Mouse (Mus musculus) intestine, embryonic 16.5 days (tissue): Measurements from ENCODE around the gene Fblim1. TPM values are rescaled to one million over a fixed set of nuclear protein-coding genes. Genes with fewer than 3 reads are reported as not detected.

ENCODE experiments used
- ATAC-seq: fragments of 200-750 bp; cut with Nextera tagmentation; 2 replicates; pipeline ENCODE4 v1.8.0; 2017; ENCODE audit warnings: moderate TSS enrichment, moderate library complexity
- H3K27ac ChIP-seq: fragments of 300-500 bp; sonication (generic); 2 replicates; pipeline ENCODE4 v1.5.1; 2014; ENCODE audit warnings: mild to moderate bottlenecking, low read length
- H3K27me3 ChIP-seq: fragments of 300-500 bp; sonication (generic); replicated peaks from 2 replicates; pipeline ENCODE4 v1.6.1; 2014; ENCODE audit warnings: low read length, control low read depth, mixed read lengths; ENCODE audit not compliant: control insufficient read depth, insufficient read depth
- H3K36me3 ChIP-seq: fragments of 300-500 bp; sonication (generic); 2 replicates; pipeline ENCODE4 v1.6.1; 2014; ENCODE audit warnings: low read length, control low read depth; ENCODE audit not compliant: control insufficient read depth, insufficient read depth
- H3K4me1 ChIP-seq: fragments of 300-500 bp; sonication (generic); 2 replicates; pipeline ENCODE4 v1.6.1; 2014; ENCODE audit warnings: low read length, control low read depth, mixed read lengths; ENCODE audit not compliant: control insufficient read depth, insufficient read depth
- H3K4me2 ChIP-seq: fragments of 300-500 bp; sonication (generic); 2 replicates; pipeline ENCODE4 v1.6.1; 2014; ENCODE audit warnings: low read depth, low read length, control low read depth
- H3K4me3 ChIP-seq: fragments of 300-500 bp; sonication (generic); 2 replicates; pipeline ENCODE4 v1.5.1; 2014; ENCODE audit warnings: mild to moderate bottlenecking, low read length
- H3K9ac ChIP-seq: fragments of 300-500 bp; sonication (generic); 2 replicates; pipeline ENCODE4 v1.6.1; 2014; ENCODE audit warnings: low read depth, low read length
- H3K9me3 ChIP-seq: fragments of 300-500 bp; sonication (generic); 2 replicates; pipeline ENCODE4 v1.6.1; 2016; ENCODE audit warnings: low read length, control low read depth; ENCODE audit not compliant: control insufficient read depth
- WGBS: fragments of 180-500 bp; shearing (Covaris S2); extraction: QIAGEN DNeasy Blood & Tissue Kit; methylation state at CpG from one replicate; pipeline ENCODE4 v1.1.7; 2014; 5-methylcytosine and 5-hydroxymethylcytosine counted together
- polyA plus RNA-seq: library from polyadenylated mRNA; unstranded; fragments of >200 nt; fragmentation: Nextera tagmentation; extraction: Ambion mirVana; gene quantifications from 2 replicates; pipeline ENCODE4 v1.2.1, GENCODE M21; 2015

Gene Fblim1
- 63.8 and 66.2 TPM in 2 replicates for polyA plus RNA-seq

- H3K9ac ChIP-seq: no peak within 1 kb of the TSS
- WGBS: 79% methylated on average over 11 of the region's 11 CpGs
- no peak for ATAC-seq
- no peak within 1 kb of the TSS for H3K4me2 ChIP-seq
- no peaks in the 10 kb centered on the region for H3K36me3 ChIP-seq
- peaks cover 14% of the 10 kb centered on the region for H3K4me1 ChIP-seq
- no peaks in the 10 kb centered on the region for H3K9me3 ChIP-seq
- H3K4me3 ChIP-seq: no peak within 1 kb of the TSS
- 0 out of 2 replicates have a peak within 1 kb of the TSS, but pooled peaks have one; percentile 70 for H3K27ac ChIP-seq
- no peaks in the 10 kb centered on the region for H3K27me3 ChIP-seq
Observed at GRCm38 (mm10) chr4:141605861-141606260, at the start of gene Fblim1. Fblim1 (minus strand) TSS chr4:141606096.

- Histone ChIP-seq H3K9ac (no peak overlapping the region), H3K4me1 (no peaks in the 10 kb centered on the region), H3K27me3 (no peaks in the 10 kb centered on the region), H3K27ac (no peak overlapping the region), H3K4me2 (no peak overlapping the region), H3K36me3 (no peaks in the 10 kb centered on the region), H3K9me3 (no peaks in the 10 kb centered on the region), H3K4me3 (no peak overlapping the region)
- no peak for ATAC-seq
- 91% methylated on average over 6 of the region's 6 CpGs for WGBS
Observed at GRCm38 (mm10) chr4:141654509-141654908, 48.6 kb upstream of the Fblim1 start.

GRCm38 (mm10) chr4:141653813-141654212 is 47.9 kb upstream of the Fblim1 start:
- Histone ChIP-seq H3K4me3 (no peak overlapping the region), H3K9ac (no peak overlapping the region), H3K9me3 (no peaks in the 10 kb centered on the region), H3K36me3 (no peaks in the 10 kb centered on the region), H3K27ac (no peak overlapping the region), H3K27me3 (no peaks in the 10 kb centered on the region), H3K4me2 (no peak overlapping the region), H3K4me1 (no peaks in the 10 kb centered on the region)
- no peak for ATAC-seq
- WGBS: 91% methylated on average over 13 of the region's 13 CpGs

DNA sequence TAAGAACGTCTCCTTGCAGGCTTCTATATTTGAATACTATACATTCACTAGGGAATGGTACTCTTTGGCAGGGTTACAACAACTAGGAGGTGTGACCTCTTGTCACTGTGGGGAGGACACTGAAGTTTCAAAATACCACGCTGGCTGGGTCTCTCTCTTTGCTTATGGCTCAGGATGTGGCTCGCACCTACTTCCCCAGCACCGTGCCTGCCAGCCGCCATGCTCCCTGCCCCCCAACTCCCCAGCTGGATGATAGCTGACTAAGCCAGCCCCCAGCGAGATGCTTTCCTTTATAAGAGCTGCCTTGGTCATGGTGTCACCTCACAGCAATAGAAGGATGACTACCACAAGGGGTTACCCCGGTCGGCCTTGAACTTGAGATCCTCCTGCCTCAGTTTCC is 47.1 kb upstream of the Fblim1 start:
- no peak overlapping the region for H3K27ac ChIP-seq
- H3K9ac ChIP-seq: no peak overlapping the region
- 90% methylated on average over 8 of the region's 8 CpGs for WGBS
- H3K27me3 ChIP-seq: no peaks in the 10 kb centered on the region
- H3K9me3 ChIP-seq: no peaks in the 10 kb centered on the region
- no peaks in the 10 kb centered on the region for H3K4me1 ChIP-seq
- H3K36me3 ChIP-seq: no peaks in the 10 kb centered on the region
- no peak overlapping the region for H3K4me2 ChIP-seq
- ATAC-seq: no peak
- H3K4me3 ChIP-seq: no peak overlapping the region

DNA sequence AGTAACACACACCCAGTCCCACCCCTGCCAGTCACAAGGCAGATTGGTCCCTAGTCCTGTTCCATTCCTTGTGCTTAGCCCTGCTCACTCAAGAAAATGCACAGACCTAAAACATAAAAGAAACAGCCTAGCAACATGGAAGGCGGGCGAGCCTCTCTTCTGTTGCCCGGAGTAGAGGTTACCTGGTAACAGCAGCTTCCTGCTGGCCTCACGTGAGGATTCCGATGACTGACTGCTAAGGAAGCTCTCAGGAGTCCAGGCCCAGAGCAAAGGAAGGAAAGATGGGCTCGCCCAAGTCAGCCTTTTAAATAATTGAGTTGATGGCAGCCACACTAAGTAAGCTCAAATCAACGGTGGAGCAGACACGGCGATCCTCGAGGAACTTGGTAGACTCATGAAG is 46.0 kb upstream of the Fblim1 start:
- Histone ChIP-seq H3K9ac (no peak overlapping the region), H3K27ac (no peak overlapping the region), H3K27me3 (no peaks in the 10 kb centered on the region), H3K9me3 (no peaks in the 10 kb centered on the region), H3K4me1 (no peaks in the 10 kb centered on the region), H3K4me2 (no peak overlapping the region), H3K4me3 (no peak overlapping the region), H3K36me3 (no peaks in the 10 kb centered on the region)
- ATAC-seq: peak; percentile 3; the same call in 1 of the 2 replicates
- WGBS: 83% methylated on average over 10 of the region's 10 CpGs

GRCm38 (mm10) chr4:141651286-141651685 is 45.4 kb upstream of the Fblim1 start:
- WGBS: 91% methylated on average over 6 of the region's 6 CpGs
- ATAC-seq: no peak

GRCm38 (mm10) chr4:141649244-141649643 is 43.3 kb upstream of the Fblim1 start:
- WGBS: 76% methylated on average over 6 of the region's 6 CpGs
- Histone ChIP-seq H3K9ac (no peak overlapping the region), H3K27ac (no peak overlapping the region), H3K4me1 (peaks cover 1% of the 10 kb centered on the region; the same call in 1 of the 2 replicates), H3K27me3 (no peaks in the 10 kb centered on the region), H3K9me3 (no peaks in the 10 kb centered on the region), H3K4me3 (no peak overlapping the region), H3K36me3 (no peaks in the 10 kb centered on the region), H3K4me2 (no peak overlapping the region)
- ATAC-seq: no peak

More at GRCm38 (mm10) chr4:141651286-141651685, 45.4 kb upstream of the Fblim1 start:
- Histone ChIP-seq H3K4me3 (no peak overlapping the region), H3K27ac (no peak overlapping the region), H3K36me3 (no peaks in the 10 kb centered on the region), H3K4me1 (no peaks in the 10 kb centered on the region), H3K27me3 (no peaks in the 10 kb centered on the region), H3K9ac (no peak overlapping the region), H3K9me3 (no peaks in the 10 kb centered on the region), H3K4me2 (no peak overlapping the region)

GRCm38 (mm10) chr4:141648262-141648661 is 42.4 kb upstream of the Fblim1 start:
- Histone ChIP-seq H3K4me3 (no peak overlapping the region), H3K9ac (no peak overlapping the region), H3K27ac (no peak overlapping the region), H3K27me3 (no peaks in the 10 kb centered on the region), H3K4me1 (peaks cover 11% of the 10 kb centered on the region), H3K36me3 (no peaks in the 10 kb centered on the region), H3K4me2 (no peak overlapping the region), H3K9me3 (no peaks in the 10 kb centered on the region)
- ATAC-seq: no peak
- WGBS: 91% methylated on average over 5 of the region's 5 CpGs

GRCm38 (mm10) chr4:141647187-141647586 is 41.3 kb upstream of the Fblim1 start:
- WGBS: 87% methylated on average over 3 of the region's 3 CpGs
- peaks cover 19% of the 10 kb centered on the region for H3K4me1 ChIP-seq
- no peaks in the 10 kb centered on the region for H3K27me3 ChIP-seq
- H3K27ac ChIP-seq: no peak overlapping the region
- H3K9me3 ChIP-seq: no peaks in the 10 kb centered on the region
- H3K4me3 ChIP-seq: no peak overlapping the region
- no peak overlapping the region for H3K9ac ChIP-seq
- no peak for ATAC-seq
- no peaks in the 10 kb centered on the region for H3K36me3 ChIP-seq
- no peak overlapping the region for H3K4me2 ChIP-seq

DNA sequence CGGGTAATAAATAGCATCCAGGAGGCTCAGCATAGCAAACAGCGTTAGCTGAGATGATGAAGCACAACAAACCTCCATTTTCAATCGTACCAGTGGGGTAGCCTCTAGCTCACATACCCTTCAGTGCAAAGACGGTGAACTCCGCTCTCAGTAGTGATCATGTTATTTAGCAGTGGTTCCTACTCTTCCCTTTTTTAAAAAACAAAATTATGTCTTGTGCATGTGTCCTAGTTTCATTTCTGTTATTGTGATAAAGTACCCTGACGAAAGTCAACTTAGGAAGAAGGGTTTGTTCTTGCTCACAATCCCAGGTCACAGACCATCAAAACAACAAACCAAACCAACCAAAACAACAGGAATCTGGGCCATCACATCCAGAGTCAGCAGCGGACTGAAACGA is 40.1 kb upstream of the Fblim1 start:
- Histone ChIP-seq H3K27ac (no peak overlapping the region), H3K36me3 (no peaks in the 10 kb centered on the region), H3K9me3 (no peaks in the 10 kb centered on the region), H3K4me1 (peaks cover 26% of the 10 kb centered on the region), H3K9ac (no peak overlapping the region), H3K4me3 (no peak overlapping the region), H3K4me2 (no peak overlapping the region), H3K27me3 (no peaks in the 10 kb centered on the region)
- ATAC-seq: no peak
- WGBS: 91% methylated on average over 8 of the region's 8 CpGs
